Mouse (Mus musculus) regulatory T cell (primary cell): ENCODE data around the gene Ppm1d.

ENCODE experiments used
- in situ Hi-C: fragments of 300-600 bp; cut with MboI, MseI; formaldehyde crosslinking; loops from one replicate; pipeline ENCODE4 v1.15.1; 2025; ENCODE audit warnings: high pct_unique_total_duplicates

The Ppm1d gene

DNA sequence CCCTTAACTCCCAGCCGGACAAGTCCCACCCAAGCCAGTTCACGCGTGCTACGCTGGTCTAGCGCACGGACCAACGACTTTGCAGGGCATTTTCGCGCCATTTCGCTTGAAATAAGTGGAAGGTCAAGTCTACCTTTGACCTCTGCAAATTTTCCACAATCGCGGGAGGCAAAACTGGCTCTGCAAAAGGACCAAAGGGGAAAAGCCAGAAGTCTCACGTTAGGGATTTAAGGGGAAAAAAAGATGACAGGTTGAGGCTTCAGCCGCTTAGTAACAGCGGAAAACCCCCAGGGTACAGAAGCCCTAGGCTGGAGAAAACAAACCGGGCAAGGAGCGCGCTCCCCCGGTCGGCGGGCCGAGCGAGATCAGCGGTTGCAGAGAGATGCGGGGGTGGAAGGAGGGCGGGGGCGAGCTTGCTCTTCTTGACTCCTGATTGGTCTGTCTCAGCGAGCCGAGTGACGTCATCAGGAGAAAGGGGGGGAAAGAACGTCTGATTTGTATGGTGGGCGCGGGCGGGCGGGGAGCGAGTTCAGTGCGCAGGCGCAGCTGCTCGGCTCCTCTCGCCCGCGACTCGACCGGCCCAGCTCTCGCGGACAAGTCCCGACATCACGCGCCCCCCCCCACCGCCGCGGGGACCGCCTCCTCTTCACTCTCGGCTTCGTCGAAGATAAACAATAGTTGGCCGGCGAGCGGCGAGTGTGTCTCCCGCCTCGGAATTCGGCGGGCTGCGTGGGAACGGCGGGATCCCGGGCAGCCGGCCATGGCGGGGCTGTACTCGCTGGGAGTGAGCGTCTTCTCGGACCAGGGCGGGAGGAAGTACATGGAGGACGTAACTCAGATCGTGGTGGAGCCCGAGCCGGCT is at the start of gene Ppm1d:
TSS of gene Ppm1d (plus strand) at position 532 of the 862 bp plus-strand sequence.
- in situ Hi-C loops, result no loop called here

DNA sequence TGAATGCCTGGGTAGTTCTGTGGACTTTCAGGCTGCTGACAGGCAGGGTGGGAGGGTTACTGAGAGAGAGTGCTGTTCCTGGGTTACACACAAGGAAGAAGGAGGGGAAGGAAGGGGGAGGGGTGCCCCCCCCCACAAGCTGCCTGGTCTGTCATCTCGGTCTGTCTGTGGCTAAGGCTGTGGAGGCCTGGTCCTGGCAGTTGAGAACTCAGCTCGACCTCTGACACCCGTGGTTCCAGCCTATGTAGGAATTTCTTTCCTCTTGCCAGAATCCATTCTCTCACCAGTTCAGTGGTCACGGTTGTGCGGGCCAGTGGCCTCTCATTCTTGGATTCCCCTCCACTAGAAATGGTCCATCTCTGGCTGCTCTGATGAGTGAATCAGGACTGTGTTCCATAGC is 46.4 kb upstream of the Ppm1d start:
- in situ Hi-C loops, result loop anchor here (5.0 kb wide), 1 partner anchor 53 kb away; no protein-coding TSS in a partner anchor

DNA sequence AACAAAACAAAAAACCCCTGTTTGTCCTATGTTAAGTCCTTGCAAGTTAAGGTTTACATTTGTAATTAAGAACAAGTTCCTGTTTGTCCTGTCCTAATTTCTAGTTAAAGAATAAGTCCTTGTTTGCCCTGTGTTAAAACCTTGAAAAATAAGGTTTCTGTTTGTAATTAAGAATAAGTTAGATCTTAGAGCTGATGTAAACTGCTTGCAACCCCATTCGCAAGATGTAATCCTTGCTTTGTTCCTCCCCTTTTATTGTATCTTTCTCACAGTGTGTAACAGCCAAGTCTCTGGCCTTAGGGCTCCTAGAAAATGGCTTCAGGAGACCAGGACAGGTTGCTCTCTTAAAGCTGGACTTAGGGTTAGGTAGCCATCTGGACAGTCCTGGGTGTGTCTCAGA is 43.7 kb upstream of the Ppm1d start:
- in situ Hi-C loops, result loop anchor here (5.0 kb wide), 1 partner anchor 50 kb away; no protein-coding TSS in a partner anchor

DNA sequence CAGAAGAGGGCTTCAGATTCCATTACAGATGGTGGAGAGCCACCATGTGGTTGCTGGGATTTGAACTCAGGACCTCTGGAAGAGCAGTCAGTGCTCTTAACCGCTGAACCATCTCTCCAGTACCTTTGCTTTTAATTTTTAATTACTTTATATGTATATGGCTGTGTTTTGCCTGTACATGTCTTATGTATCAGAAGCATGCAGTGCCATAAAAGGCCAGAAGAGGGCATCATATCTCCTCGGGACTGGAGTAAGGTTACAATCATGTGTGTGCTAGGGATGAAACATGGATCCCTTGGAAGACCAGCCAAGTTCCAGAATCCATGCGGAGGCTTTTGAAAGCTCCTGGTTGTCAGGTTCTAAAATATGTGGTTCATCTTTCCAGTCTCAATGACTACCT is 40.4 kb upstream of the Ppm1d start:
- in situ Hi-C loops, result no loop called here

DNA sequence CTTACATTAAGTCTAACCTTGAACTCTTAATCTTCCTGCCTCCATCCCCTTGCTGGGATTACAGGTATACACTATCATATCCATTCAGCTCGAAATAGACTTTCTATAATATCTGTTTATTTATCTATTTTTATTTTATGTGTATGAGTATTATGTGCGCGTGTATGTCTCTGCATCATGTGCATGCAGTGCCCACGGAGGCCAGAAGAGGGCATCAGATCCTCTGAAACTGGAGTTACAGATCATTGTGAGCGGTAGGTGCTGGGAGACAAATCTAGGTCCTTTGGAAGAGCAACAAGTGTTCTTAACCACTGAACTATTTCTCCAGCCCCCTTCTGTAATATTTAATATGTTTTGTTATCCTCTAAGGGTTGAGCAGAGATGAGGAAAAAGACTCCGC is 37.7 kb upstream of the Ppm1d start:
- in situ Hi-C loops, result no loop called here

DNA sequence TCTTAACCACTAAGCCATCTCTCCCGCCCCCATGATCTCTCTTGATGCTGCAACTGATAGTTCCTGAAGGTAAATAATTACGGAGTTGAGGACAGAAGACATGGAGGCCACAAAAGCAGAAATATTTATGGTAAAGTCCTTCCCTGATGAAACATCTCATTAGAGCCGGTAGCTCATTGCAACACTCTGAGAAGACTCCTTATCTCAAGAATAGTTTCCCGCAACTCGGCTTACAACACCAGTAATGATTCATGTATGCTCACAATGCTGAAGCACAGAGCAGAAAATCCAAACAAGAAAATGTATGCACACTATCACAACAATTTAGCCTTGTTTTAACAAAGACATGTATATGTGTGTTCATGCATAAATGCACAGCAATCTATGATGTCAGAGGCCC is 35.9 kb upstream of the Ppm1d start:
- in situ Hi-C loops, result no loop called here

DNA sequence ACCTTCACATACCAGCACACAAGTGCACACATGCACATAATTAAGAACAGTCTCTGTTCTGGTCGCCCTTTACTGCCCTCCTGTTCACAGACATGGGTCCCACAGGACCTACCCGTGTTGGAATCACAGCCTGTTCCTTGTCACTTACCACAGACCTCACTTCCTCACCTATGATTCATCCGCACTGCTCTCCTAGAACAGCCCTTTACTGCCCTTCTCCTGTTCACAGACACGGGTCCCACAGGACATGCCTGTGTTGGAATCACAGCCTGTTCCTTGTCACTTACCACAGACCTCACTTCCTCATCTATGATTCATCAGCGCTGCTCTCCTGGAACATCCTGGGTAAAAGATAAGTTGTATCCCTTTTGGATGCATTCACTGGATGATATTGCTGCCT is 33.4 kb upstream of the Ppm1d start:
- in situ Hi-C loops, result no loop called here

DNA sequence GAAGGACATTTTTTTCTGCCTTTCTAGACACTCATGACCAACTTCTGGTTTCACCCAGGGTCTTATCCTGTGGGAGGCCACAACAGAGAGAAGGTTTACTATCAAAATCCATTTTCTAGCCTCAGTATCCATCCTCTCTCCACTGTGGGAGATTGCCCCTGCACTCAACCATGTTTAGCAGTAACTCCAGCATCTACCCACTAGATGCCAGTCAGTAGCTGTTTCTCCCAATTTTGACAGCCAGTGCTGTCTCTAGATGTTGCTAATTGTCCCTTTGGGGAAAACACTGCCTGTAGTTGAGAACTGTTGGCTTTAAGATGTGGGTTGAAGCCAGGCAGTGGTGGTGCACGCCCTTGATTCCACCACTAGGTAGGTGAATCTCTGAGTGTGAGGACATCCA is 32.9 kb upstream of the Ppm1d start:
- in situ Hi-C loops, result no loop called here

DNA sequence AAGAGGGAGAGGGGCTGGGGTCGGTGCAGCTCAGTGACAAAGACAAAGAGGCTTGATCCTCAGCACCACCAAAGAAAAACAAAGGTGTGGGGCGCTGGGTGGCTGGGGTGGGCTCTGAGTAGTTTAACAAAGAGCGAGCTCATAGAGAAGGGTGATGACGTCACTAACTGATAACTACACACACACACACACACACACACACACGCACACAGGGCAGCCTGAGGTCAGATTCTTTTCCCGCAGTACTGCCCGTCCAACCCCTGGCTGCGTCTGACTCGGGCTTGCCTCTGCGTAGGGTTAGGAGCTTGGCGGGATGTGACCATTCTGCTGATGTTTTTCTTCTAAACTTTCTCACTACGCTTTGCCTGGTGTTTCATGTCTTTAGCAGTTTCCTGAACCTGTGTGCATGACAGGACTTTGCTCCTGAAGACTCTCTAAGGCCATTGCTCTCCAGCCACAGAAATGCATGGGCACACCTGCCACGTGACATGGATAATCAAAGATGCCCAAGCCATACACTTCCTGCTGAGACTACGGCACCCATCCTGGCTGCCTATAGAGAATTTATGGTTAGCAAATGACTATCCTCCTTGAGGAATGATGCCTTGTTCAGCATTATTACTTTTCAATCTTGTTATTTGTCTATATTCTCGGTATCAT is 29.7 kb upstream of the Ppm1d start:
- in situ Hi-C loops, result loop anchor here (5.0 kb wide), 1 partner anchor 61 kb away; no protein-coding TSS in a partner anchor

DNA sequence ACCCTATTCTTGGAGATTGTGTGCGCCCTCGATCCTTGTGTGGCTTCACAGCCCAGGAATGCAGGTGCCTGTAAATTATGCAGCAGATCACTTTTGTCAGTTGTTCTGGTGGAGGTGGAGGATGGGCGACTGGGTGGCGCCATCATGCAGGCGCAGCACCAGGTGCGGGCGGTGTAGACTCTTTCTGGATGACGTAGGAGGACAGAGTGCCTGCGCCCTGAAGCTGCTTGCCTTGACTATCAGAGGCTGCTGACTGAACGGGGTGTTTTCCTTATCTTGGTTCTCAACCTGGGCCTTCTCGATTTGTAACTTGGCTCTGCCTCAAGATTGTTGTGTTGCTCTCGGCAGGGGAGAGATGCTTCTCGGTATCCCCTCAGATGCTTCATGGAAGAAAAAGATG is 13.1 kb upstream of the Ppm1d start:
- in situ Hi-C loops, result no loop called here

DNA sequence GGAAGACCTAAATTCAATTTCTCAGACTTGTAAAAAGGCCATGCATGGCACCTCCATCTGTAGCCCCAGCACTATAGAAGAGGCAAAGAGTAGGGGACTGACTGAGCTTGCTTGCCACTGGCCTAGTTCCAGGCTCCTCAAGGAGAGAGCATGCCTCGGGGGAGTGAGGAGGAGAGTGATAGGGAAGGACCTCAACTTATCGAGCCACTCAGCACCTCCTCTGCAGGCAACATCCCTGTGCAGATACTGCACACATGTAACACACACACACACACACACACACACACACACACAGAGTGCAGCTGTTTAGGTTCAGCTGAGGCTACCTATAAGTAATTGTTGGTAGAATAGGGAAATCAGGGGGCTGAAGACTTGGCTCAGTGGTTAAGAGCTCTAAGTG is 11.2 kb upstream of the Ppm1d start:
- in situ Hi-C loops, result no loop called here

DNA sequence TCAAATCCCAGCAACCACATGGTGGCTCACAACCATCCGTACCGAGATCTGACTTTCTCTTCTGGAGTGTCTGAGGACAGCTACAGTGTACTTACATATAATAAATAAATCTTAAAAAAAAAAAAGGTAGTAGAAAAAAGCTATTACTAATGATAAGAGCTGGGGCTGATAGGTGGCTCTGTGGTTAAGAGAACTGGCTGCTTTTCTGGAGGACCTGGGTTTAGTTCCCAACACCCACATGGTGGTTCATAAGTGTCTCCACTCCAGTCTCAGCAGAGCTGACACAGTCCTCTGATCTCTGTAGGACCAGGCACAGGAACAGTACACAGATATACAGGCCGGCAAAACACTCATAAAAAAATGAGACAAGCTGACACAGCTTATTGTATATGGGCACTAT is 9.9 kb upstream of the Ppm1d start:
- in situ Hi-C loops, result no loop called here

DNA sequence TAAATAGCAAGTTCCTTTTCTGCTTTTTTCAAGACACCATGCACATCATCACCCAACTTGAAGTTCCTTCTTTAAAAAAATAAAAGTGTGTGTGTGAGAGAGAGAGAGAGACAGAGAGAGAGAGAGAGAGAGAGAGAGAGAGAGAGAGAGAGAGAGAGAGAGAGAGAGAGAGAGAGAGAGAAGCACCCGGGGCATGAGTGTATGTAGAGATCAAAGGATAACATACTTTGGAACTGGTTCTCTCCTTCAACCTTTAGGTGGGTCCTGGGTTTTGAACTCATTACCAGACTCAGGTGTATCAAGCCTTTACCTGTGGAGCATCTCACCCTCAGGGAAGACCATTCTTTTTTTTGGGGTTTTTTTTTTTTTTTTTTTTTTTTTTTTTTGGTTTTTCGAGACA is 9.2 kb upstream of the Ppm1d start:
- in situ Hi-C loops, result no loop called here

DNA sequence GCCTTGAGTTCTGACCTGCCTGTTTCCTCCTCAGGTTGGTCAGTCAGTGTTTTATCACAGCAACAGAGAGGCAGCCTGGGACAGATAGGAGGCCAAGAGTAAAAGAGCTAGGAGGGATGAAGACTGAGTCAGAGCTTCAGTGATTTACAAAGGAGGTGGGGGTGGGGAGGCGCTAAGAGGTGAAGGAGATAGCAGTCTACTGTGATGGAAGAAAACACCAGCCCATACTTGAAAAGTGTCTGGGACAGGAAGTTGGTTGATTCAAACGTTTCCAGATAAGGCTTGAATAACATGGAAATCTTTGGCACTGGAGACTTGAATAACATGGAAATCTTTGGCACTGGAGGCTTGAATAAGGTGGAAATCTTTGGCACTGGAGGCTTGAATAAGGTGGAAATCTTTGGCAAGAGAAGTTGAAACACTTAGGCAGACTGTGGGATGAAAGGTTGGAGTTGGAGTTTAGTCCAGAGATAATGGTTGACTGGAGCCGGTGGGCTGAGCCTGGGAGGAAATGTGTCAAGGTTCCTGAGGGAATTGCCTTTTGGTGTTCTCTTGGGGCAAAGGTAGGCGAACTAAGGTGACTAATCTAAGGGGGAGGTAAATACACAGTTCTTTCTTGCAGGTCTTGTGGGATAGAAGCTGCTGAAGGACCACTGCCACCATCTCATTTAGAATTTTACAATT is 4.3 kb upstream of the Ppm1d start:
- in situ Hi-C loops, result no loop called here

DNA sequence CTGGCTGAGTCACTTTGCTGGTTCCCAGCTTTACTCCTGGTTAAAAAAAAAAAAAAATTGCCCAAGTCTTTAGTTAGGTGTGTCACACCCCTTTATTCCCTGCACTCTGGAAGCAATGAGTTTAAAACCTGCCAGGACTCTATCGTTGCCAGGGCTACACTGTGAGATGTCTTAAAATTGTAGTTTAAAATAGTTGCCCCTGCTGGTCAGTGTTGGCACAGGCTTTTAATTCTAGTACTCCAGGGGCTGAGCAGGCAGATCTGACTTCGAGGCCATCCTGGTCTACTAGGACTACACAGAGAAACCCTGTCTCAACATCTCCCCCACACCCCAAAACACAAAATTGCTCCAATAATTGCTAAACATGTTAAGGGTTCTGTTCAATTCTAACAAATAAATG is 2.2 kb upstream of the Ppm1d start:
- in situ Hi-C loops, result no loop called here

DNA sequence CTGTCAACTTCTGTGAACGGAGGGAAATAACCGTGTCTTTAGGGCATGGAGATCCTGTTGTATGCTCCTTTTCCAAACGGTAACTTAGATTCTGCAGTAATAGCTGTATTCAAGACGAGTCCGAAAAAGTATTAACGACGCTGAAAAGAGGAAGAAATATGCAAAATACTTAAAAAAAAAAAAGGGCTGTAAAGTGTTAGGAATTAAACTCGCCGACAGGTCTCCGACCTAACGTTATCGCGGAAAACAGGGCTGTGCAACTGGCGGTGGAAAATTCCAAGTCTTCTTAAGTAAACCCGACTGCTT is 684 bp upstream of the Ppm1d start:
- in situ Hi-C loops, result no loop called here

DNA sequence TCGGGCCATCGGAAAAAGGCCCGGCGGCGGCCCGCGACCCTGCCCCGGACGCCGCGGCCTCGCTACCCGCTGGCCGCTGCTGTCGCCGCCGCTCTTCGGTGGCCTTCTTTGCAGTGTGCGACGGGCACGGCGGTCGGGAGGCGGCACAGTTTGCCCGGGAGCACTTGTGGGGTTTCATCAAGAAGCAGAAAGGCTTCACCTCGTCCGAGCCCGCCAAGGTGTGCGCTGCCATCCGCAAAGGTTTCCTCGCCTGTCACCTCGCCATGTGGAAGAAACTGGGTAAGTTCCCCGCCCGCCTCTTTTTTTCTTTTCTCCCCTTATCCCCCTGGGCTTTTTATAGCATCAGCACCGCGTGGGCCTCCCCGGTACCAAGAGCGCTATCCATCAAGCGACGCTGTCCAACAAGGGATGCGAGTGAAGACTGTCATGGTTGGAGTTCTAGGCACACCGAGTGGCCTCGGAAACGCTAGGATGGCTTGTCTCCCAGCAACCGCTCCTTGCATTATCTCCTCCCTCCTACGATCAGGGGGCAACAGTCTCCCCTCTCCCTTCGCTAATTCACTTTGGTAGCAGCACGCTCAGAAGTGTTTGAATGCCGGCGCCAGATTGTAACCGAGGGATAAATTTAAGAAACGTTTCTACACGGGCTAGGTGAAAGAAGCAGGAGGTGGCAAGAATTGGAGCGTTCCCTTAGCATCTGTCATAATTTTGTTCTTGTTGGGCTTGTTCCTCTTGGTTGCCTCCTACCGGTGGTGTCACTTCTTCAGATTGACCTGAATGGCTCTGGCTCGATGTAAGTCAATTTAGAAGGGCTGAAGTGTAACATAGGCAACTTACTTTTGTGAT is 824 bp downstream of the Ppm1d start:
- in situ Hi-C loops, result no loop called here

DNA sequence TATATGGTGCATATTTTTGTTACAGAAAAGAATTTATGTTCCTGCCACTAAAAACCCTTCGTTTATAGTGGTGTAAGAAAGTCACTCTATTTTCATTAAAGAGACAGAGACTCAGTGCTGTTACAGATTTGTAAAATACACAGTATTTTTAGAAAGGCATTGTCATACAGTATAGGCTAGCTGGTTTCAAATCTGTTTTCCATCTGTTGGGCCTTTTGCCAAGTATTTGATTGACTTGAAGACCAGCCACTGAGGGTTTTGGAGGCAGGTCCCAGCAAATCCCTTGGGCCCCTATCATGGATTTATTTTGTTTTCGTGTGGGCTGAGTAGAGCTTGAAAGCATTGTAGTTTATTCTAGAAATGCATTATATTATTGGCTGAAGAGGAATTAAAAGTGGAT is 1.8 kb downstream of the Ppm1d start:
- in situ Hi-C loops, result no loop called here

DNA sequence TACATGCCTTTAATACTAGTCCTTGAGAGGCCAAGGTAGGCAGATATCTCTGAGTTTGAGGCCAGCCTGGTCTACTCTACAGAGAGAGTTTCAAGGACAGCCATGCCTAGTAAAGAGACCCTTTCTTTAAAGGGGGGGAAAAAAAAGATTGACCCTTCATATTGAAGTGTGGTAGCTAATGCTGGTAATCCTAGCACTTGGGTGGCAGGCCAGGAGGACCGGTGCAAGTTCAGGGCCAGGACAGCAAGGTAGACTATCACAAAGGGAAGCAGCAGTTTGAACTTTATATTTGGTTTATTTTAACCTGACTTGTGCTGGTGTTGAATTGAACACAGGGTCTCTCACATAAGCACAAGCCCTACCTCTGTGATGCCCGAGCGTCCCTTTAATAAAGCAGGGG is 2.3 kb downstream of the Ppm1d start:
- in situ Hi-C loops, result no loop called here

DNA sequence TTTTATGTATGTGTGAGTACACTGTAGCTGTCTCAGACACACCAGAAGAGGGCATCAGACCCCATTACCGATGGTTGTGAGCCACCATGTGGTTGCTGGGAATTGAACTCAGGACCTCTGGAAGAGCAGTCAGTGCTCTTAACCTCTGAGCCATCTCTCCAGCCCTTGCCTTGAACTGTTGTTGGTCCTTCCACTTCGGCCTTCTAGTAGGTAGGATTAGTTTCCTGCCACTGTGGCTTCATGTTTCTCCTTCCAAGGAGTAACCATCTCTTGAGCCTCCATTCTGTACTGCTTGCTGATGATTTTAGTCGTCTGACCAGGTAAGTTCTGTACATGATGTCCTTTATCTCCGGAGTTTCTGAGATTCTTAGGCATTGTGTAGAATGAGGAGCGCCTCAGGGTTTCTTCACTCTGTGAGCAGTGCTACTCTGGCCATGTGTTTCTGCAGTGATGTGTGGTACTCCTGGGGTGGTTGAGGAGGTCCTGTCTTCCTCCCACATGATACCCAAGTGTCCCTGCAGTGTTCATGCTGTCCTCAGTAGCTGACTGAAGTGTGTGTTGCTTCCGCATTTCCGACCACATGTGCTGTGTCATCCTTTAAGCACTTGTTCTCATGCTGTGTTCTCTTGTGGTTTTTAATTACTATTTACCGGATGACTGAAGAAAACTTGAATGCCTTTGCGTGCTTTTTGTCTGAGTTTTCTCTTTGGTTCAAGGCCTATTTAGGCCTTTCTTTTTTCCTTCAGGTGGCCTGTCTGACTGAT is 12.7 kb downstream of the Ppm1d start:
- in situ Hi-C loops, result no loop called here

DNA sequence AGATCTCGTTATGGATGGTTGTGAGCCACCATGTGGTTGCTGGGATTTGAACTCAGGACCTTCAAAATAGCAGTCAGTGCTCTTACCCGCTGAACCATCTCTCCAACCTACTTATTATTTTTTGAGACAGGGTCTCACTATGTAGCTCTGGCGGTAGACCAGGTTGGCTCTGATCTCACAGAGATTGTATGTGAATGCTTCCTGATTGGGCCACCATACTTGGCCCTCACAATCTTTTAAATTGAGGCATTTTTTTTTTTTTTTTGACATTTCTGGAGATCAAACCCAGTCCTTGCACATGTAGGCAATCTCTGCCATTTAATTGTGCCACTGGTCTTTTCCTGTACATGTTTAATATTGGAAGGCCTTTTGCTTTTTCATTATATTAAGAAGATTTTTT is 17.7 kb downstream of the Ppm1d start:
- in situ Hi-C loops, result no loop called here
